31 mouse cellular contexts compared by ENCODE assay signal in genomic region chr2:3445984-3446383, GRCm38 (mm10). TPM values are rescaled to one million over a fixed set of nuclear protein-coding genes. Genes with fewer than 3 reads are reported as not detected.
DNase-seq lines count a peak whose midpoint lies in the region; ATAC-seq lines count a peak whose summit lies in the region.
"Had no signal": no experiment of that assay in that cellular context is flagged by ENCODE, and none has a peak within 500 bp of the region (broad histone marks: within the 10 kb centered on the region; RNA-seq: fewer than 3 reads in every experiment).

No protein-coding gene starts in this region.

- no peaks in the 10 kb centered on the region for H3K27me3 ChIP-seq in kidney, embryonic 14.5 days (ENCODE audit: control insufficient read depth, insufficient read depth, low read length)
- no peaks in the 10 kb centered on the region for H3K27me3 ChIP-seq in kidney, embryonic 16.5 days (ENCODE audit: insufficient read depth, low read length)
- no peaks in the 10 kb centered on the region for H3K27me3 ChIP-seq in midbrain, embryonic 11.5 days (ENCODE audit: control insufficient read depth, insufficient read depth, low read length)
- no peaks in the 10 kb centered on the region for H3K27me3 ChIP-seq in midbrain, embryonic 14.5 days (ENCODE audit: control insufficient read depth, insufficient read depth, low read length)
- H3K27me3 ChIP-seq: embryonic facial prominence, embryonic 13.5 days; embryonic facial prominence, embryonic 15.5 days; forebrain, embryonic 12.5 days; Patski had no signal

- H3K4me3 ChIP-seq in kidney, embryonic 14.5 days (ENCODE audit: low read length), result no peak overlapping the region
- no peak overlapping the region for H3K4me3 ChIP-seq in kidney, embryonic 16.5 days (ENCODE audit: low read length)
- H3K4me3 ChIP-seq in midbrain, embryonic 11.5 days (ENCODE audit: low read depth, low read length), result no peak overlapping the region
- H3K4me3 ChIP-seq in midbrain, embryonic 14.5 days (replicated peaks; ENCODE audit: low read depth, low read length), result no peak overlapping the region
- H3K4me3 ChIP-seq: embryonic facial prominence, embryonic 13.5 days; embryonic facial prominence, embryonic 15.5 days; erythroblast, embryonic 14.5 days; forebrain, embryonic 10.5 days; forebrain, embryonic 12.5 days had no signal

- no peak overlapping the region for H3K9ac ChIP-seq in kidney, embryonic 14.5 days (ENCODE audit: low read depth, low read length)
- H3K9ac ChIP-seq in kidney, embryonic 16.5 days (replicated peaks; ENCODE audit: low read length), result no peak overlapping the region
- H3K9ac ChIP-seq in midbrain, embryonic 11.5 days (ENCODE audit: low read length), result no peak overlapping the region
- no peak overlapping the region for H3K9ac ChIP-seq in midbrain, embryonic 14.5 days (replicated peaks; ENCODE audit: low read length)
- H3K9ac ChIP-seq: embryonic facial prominence, embryonic 13.5 days; embryonic facial prominence, embryonic 15.5 days; forebrain, embryonic 12.5 days had no signal

- peak; percentile 70; the same call in 1 of the 2 replicates for ATAC-seq in kidney, embryonic 14.5 days (ENCODE audit: low FRiP score, low TSS enrichment)
- peak; percentile 43; the same call in 1 of the 2 replicates for ATAC-seq in kidney, embryonic 16.5 days (ENCODE audit: low FRiP score, low TSS enrichment)
- no peak for ATAC-seq in midbrain, embryonic 11.5 days (ENCODE audit: low FRiP score)
- no peak for ATAC-seq in midbrain, embryonic 14.5 days (ENCODE audit: low FRiP score, low TSS enrichment)
- ATAC-seq: activated CD4-positive, CD25-positive, alpha-beta regulatory T cell, adult 4 months; forebrain, embryonic 14.5 days; forebrain, embryonic 16.5 days; Patski had no signal

- 41% methylated on average over 4 of the region's 4 CpGs for WGBS in kidney, embryonic 14.5 days
- WGBS in kidney, embryonic 16.5 days, result 39% methylated on average over 4 of the region's 4 CpGs
- WGBS in midbrain, embryonic 11.5 days, result 87% methylated on average over 4 of the region's 4 CpGs
- WGBS in midbrain, embryonic 14.5 days, result 81% methylated on average over 4 of the region's 4 CpGs

- no peak for DNase-seq in kidney, adult 9 months
- no peak for DNase-seq in kidney, adult 8-10 months
- peak; percentile 39 for DNase-seq in midbrain, embryonic 11.5 days (ENCODE audit: low spot score, missing footprints)
- no peak for DNase-seq in midbrain, embryonic 14.5 days
- DNase-seq in adrenal gland, adult 2 months, result no peak
- DNase-seq: adrenal gland, postnatal 10 days; adrenal gland, postnatal 25 days; cerebellum, adult 11 months; cerebellum, adult 18-20 months; cerebellum, adult 8-10 months; cerebellum, adult 9-11 months; cerebellum, postnatal 14 days; cerebellum, postnatal 36 days; embryo, embryonic 11 days had no signal

- H3K4me1 ChIP-seq in kidney, embryonic 14.5 days (ENCODE audit: control insufficient read depth, insufficient read depth, low read length), result no peaks in the 10 kb centered on the region
- 0 out of 2 replicates have a peak, but pooled peaks cover 6% of the 10 kb centered on the region for H3K4me1 ChIP-seq in kidney, embryonic 16.5 days (ENCODE audit: insufficient read depth, low read length)
- no peaks in the 10 kb centered on the region for H3K4me1 ChIP-seq in midbrain, embryonic 11.5 days (ENCODE audit: control insufficient read depth, insufficient read depth, low read length)
- H3K4me1 ChIP-seq in midbrain, embryonic 14.5 days (ENCODE audit: control insufficient read depth, insufficient read depth, low read length), result no peaks in the 10 kb centered on the region
- H3K4me1 ChIP-seq: embryonic facial prominence, embryonic 13.5 days; embryonic facial prominence, embryonic 15.5 days; forebrain, embryonic 10.5 days; forebrain, embryonic 12.5 days had no signal

- H3K36me3 ChIP-seq in kidney, embryonic 14.5 days (ENCODE audit: control insufficient read depth, insufficient read depth, low read length), result no peaks in the 10 kb centered on the region; the same call in 1 of the 2 replicates
- 0 out of 2 replicates have a peak, but pooled peaks cover 3% of the 10 kb centered on the region for H3K36me3 ChIP-seq in kidney, embryonic 16.5 days (ENCODE audit: insufficient read depth, low read length)
- no peaks in the 10 kb centered on the region; the same call in 1 of the 2 replicates for H3K36me3 ChIP-seq in midbrain, embryonic 11.5 days (ENCODE audit: control insufficient read depth, insufficient read depth, low read length)
- peaks cover 57% of the 10 kb centered on the region for H3K36me3 ChIP-seq in midbrain, embryonic 14.5 days (ENCODE audit: control insufficient read depth, insufficient read depth, low read length)

- H3K27ac ChIP-seq in kidney, embryonic 14.5 days (ENCODE audit: low read depth, low read length), result no peak overlapping the region
- no peak overlapping the region for H3K27ac ChIP-seq in kidney, embryonic 16.5 days (ENCODE audit: low read length)
- H3K27ac ChIP-seq in midbrain, embryonic 11.5 days (ENCODE audit: low read depth, low read length), result no peak overlapping the region
- H3K27ac ChIP-seq in midbrain, embryonic 14.5 days (replicated peaks; ENCODE audit: low read depth, low read length), result no peak overlapping the region
- H3K27ac ChIP-seq: embryonic facial prominence, embryonic 13.5 days; embryonic facial prominence, embryonic 15.5 days; forebrain, embryonic 10.5 days; forebrain, embryonic 12.5 days had no signal

- H3K9me3 ChIP-seq in kidney, embryonic 14.5 days (ENCODE audit: control insufficient read depth, low read length), result no peaks in the 10 kb centered on the region
- no peaks in the 10 kb centered on the region for H3K9me3 ChIP-seq in kidney, embryonic 16.5 days (ENCODE audit: low read length)
- H3K9me3 ChIP-seq in midbrain, embryonic 11.5 days (ENCODE audit: control insufficient read depth, low read length), result no peaks in the 10 kb centered on the region
- H3K9me3 ChIP-seq in midbrain, embryonic 14.5 days (ENCODE audit: control insufficient read depth, low read length), result no peaks in the 10 kb centered on the region
- H3K9me3 ChIP-seq: embryonic facial prominence, embryonic 13.5 days; embryonic facial prominence, embryonic 15.5 days; forebrain, embryonic 10.5 days; forebrain, embryonic 12.5 days; G1E had no signal

- H3K4me2 ChIP-seq in kidney, embryonic 14.5 days (replicated peaks; ENCODE audit: low read depth, low read length), result no peak overlapping the region
- no peak overlapping the region for H3K4me2 ChIP-seq in kidney, embryonic 16.5 days (replicated peaks; ENCODE audit: low read depth, low read length)
- H3K4me2 ChIP-seq in midbrain, embryonic 11.5 days, result no peak overlapping the region
- H3K4me2 ChIP-seq in midbrain, embryonic 14.5 days (ENCODE audit: low read length), result no peak overlapping the region
- H3K4me2 ChIP-seq: embryonic facial prominence, embryonic 13.5 days; embryonic facial prominence, embryonic 15.5 days; forebrain, embryonic 12.5 days had no signal

RNA-seq across cellular contexts. Expression of gene Dclre1c, which starts 22.1 kb away (rescaled TPM):
- 6.2 and 7.3 TPM in 2 replicates for polyA plus RNA-seq in kidney, embryonic 14.5 days (2014; fragmentation: Nextera tagmentation; extraction: Ambion mirVana)
- polyA plus RNA-seq in kidney, embryonic 16.5 days (2015; fragmentation: Nextera tagmentation; extraction: Ambion mirVana), result 6.6 and 7.5 TPM in 2 replicates
- polyA plus RNA-seq in midbrain, embryonic 11.5 days (2014; fragmentation: Nextera tagmentation; extraction: Ambion mirVana), result 8.1 TPM in 2 replicates
- 7.2 and 9.6 TPM in 2 replicates for polyA plus RNA-seq in midbrain, embryonic 14.5 days (2014; fragmentation: Nextera tagmentation; extraction: Ambion mirVana)
- 1 to 10 TPM; 7.1 to 7.3 TPM for total RNA-seq in adrenal gland, adult 2 months (2021)
- polyA plus RNA-seq in adrenal gland, adult 2 months (2012; rRNA removed), result 1.2 and 1.6 TPM in 2 replicates

RNA-seq across cellular contexts. Expression of gene Meig1, which starts 23.5 kb away (rescaled TPM):
- polyA plus RNA-seq in kidney, embryonic 14.5 days (2014; fragmentation: Nextera tagmentation; extraction: Ambion mirVana), result not detected in 2 replicates
- polyA plus RNA-seq in kidney, embryonic 16.5 days (2015; fragmentation: Nextera tagmentation; extraction: Ambion mirVana), result 0.29 TPM in 1 of 2 replicates, not detected in the other
- 0.61 TPM in 1 of 2 replicates, not detected in the other for polyA plus RNA-seq in midbrain, embryonic 11.5 days (2014; fragmentation: Nextera tagmentation; extraction: Ambion mirVana)
- polyA plus RNA-seq in midbrain, embryonic 14.5 days (2014; fragmentation: Nextera tagmentation; extraction: Ambion mirVana), result 3.2 and 4.2 TPM in 2 replicates
- not detected for total RNA-seq in adrenal gland, adult 2 months (2021)
- polyA plus RNA-seq in adrenal gland, adult 2 months (2012; rRNA removed), result not detected in 2 replicates
- total RNA-seq: adrenal gland, adult 18-20 months; common myeloid progenitor, adult 5-6 weeks; G1E had no signal
- polyA plus RNA-seq: activated CD4-positive, CD25-positive, alpha-beta regulatory T cell, adult 4 months; C2C12; embryonic facial prominence, embryonic 11.5 days; erythroblast, embryonic 14.5 days; forebrain, embryonic 10.5 days; G1E had no signal

RNA-seq across cellular contexts. Expression of gene Suv39h2, which starts 28.8 kb away (rescaled TPM):
- polyA plus RNA-seq in kidney, embryonic 14.5 days (2014; fragmentation: Nextera tagmentation; extraction: Ambion mirVana), result 25.1 and 28.8 TPM in 2 replicates
- 14.2 and 14.5 TPM in 2 replicates for polyA plus RNA-seq in kidney, embryonic 16.5 days (2015; fragmentation: Nextera tagmentation; extraction: Ambion mirVana)
- 47.4 and 52.2 TPM in 2 replicates for polyA plus RNA-seq in midbrain, embryonic 11.5 days (2014; fragmentation: Nextera tagmentation; extraction: Ambion mirVana)
- 9.3 and 13.4 TPM in 2 replicates for polyA plus RNA-seq in midbrain, embryonic 14.5 days (2014; fragmentation: Nextera tagmentation; extraction: Ambion mirVana)
- total RNA-seq in adrenal gland, adult 2 months (2021), result 1 to 10 TPM; 1.1 to 1.9 TPM
- 0.85 and 1.3 TPM in 2 replicates for polyA plus RNA-seq in adrenal gland, adult 2 months (2012; rRNA removed)

RNA-seq across cellular contexts. Expression of gene Olah, which starts 49.0 kb away (rescaled TPM):
- polyA plus RNA-seq in kidney, embryonic 14.5 days (2014; fragmentation: Nextera tagmentation; extraction: Ambion mirVana), result not detected in 2 replicates
- not detected in 2 replicates for polyA plus RNA-seq in kidney, embryonic 16.5 days (2015; fragmentation: Nextera tagmentation; extraction: Ambion mirVana)
- not detected in 2 replicates for polyA plus RNA-seq in midbrain, embryonic 11.5 days (2014; fragmentation: Nextera tagmentation; extraction: Ambion mirVana)
- polyA plus RNA-seq in midbrain, embryonic 14.5 days (2014; fragmentation: Nextera tagmentation; extraction: Ambion mirVana), result not detected in 2 replicates
- total RNA-seq in adrenal gland, adult 2 months (2021), result under 1 TPM; 0.26 to 0.45 TPM
- not detected in 2 replicates for polyA plus RNA-seq in adrenal gland, adult 2 months (2012; rRNA removed)
- total RNA-seq: common myeloid progenitor, adult 5-6 weeks had no signal
- polyA plus RNA-seq: activated CD4-positive, CD25-positive, alpha-beta regulatory T cell, adult 4 months; brain, embryonic 14.5 days; C2C12; embryonic facial prominence, embryonic 11.5 days; embryonic facial prominence, embryonic 13.5 days; erythroblast, embryonic 14.5 days; forebrain, embryonic 10.5 days; forebrain, embryonic 12.5 days; forebrain, embryonic 14.5 days; forebrain, embryonic 16.5 days; G1E had no signal

Comparison
In these comparisons a context has a peak if more than half of its experiments do, and no peak if none do; other contexts are left out.
1. ATAC-seq: peak in kidney, embryonic 14.5 days (single experiment) and kidney, embryonic 16.5 days (single experiment); none in midbrain, embryonic 11.5 days (single experiment) and midbrain, embryonic 14.5 days (single experiment).